Mouse (Mus musculus): Measurements from ENCODE around the gene Ccdc9. TPM values are rescaled to one million over a fixed set of nuclear protein-coding genes. Genes with fewer than 3 reads are reported as not detected.

Gene Ccdc9
- total and polyA plus RNA-seq, 3 experiments: 32.0 to 81.0 (median 47.6) TPM

- Histone ChIP-seq H3K27me3 (replicated peaks) (no peaks in the 10 kb centered on the region), H3K27ac (ENCODE audit: insufficient read depth, low read depth) (no peak overlapping the region), H3K79me2 (replicated peaks; ENCODE audit: control insufficient read depth, extremely low read depth, insufficient read depth, poor library complexity, severe bottlenecking) (peaks cover 10% of the 10 kb centered on the region), H3K4me2 (ENCODE audit: insufficient read depth, low read depth, poor library complexity, severe bottlenecking) (no peak overlapping the region), H3K9me3 (replicated peaks; ENCODE audit: low read length) (no peaks in the 10 kb centered on the region), H3K4me1 (ENCODE audit: control insufficient read depth in 1 of 2, insufficient read depth in 2 of 2) (peaks cover 5 to 15% of the 10 kb centered on the region in 2 experiments), H3K4me3 (replicated peaks in 1 of 3; ENCODE audit: low read depth in 2 of 3, low read length in 2 of 3, poor library complexity in 1 of 3) (no peak overlapping the region), H3K36me3 (replicated peaks in 1 of 2; ENCODE audit: control insufficient read depth in 1 of 2, insufficient read depth in 1 of 2, low read length in 1 of 2) (peaks cover 36 to 61% of the 10 kb centered on the region in 2 experiments), H3K9ac (ENCODE audit: insufficient read depth, low read depth) (no peak overlapping the region)
- dilution Hi-C loops (cut with MboI; ENCODE audit: extremely low pct_ligation_motif_present, extremely low pct_unique_long_range_greater_than_20kb, low sequenced_read_pairs): no loop called here
- TF ChIP-seq RCOR1 (conservative IDR thresholded peaks at IDR 0.05; ENCODE audit: low read depth, low read length) (no peak), NELFE (IDR thresholded peaks at IDR 0.05; ENCODE audit: low read depth, low read length) (no peak), KAT2A (IDR thresholded peaks at IDR 0.05; ENCODE audit: insufficient replicate concordance, low read length) (no peak), USF1 (IDR thresholded peaks at IDR 0.05; ENCODE audit: low read depth, low read length) (no peak), USF2 (conservative IDR thresholded peaks at IDR 0.05; ENCODE audit: low read depth, low read length) (no peak), RAD21 (IDR thresholded peaks at IDR 0.05; ENCODE audit: low read depth, low read length) (no peak), JUND (conservative IDR thresholded peaks at IDR 0.05; ENCODE audit: low read depth, low read length) (no peak), ZMIZ1 (IDR thresholded peaks at IDR 0.05; ENCODE audit: low read depth, low read length) (no peak), EP300 (IDR thresholded peaks at IDR 0.05; ENCODE audit: low read length) (no peak), SIN3A (IDR thresholded peaks at IDR 0.05; ENCODE audit: low read length) (no peak), MAZ (IDR thresholded peaks at IDR 0.05; ENCODE audit: low read depth, low read length) (no peak), SMC3 (IDR thresholded peaks at IDR 0.05; ENCODE audit: low read depth, low read length) (no peak), ELF1 (IDR thresholded peaks at IDR 0.05; ENCODE audit: low read depth, low read length) (no peak), UBTF (IDR thresholded peaks at IDR 0.05; ENCODE audit: low read depth, low read length) (no peak), MYC (IDR thresholded peaks at IDR 0.05; ENCODE audit: low read depth, low read length) (no peak), TCF12 (IDR thresholded peaks at IDR 0.05; ENCODE audit: low read depth, low read length) (no peak), E2F4 (IDR thresholded peaks at IDR 0.05; ENCODE audit: insufficient replicate concordance, low read depth, low read length) (no peak), CTCF (conservative IDR thresholded peaks at IDR 0.05 in 1 of 2, IDR thresholded peaks at IDR 0.05 in 1 of 2; ENCODE audit: low read depth in 2 of 2, low read length in 2 of 2) (no peak), GABPA (IDR thresholded peaks at IDR 0.05; ENCODE audit: insufficient replicate concordance, low read depth, low read length) (no peak)
- no peak for DNase-seq (ENCODE audit: extremely low read depth)
- in situ Hi-C loops (cut with MboI; ENCODE audit: low pct_ligation_motif_present, low pct_unique_long_range_greater_than_20kb, low sequenced_read_pairs): no loop called here
Observed at GRCm38 (mm10) chr7:16319216-16319615, 32.6 kb upstream of the Ccdc9 start.

- no peak overlapping the region for H3K9ac ChIP-seq (ENCODE audit: insufficient read depth, low read depth)
- H3K4me3 ChIP-seq (replicated peaks in 1 of 3; ENCODE audit: low read depth in 2 of 3, low read length in 2 of 3, poor library complexity in 1 of 3): no peak overlapping the region
- in situ Hi-C loops (cut with MboI; ENCODE audit: low pct_ligation_motif_present, low pct_unique_long_range_greater_than_20kb, low sequenced_read_pairs): no loop called here
- H3K9me3 ChIP-seq (replicated peaks; ENCODE audit: low read length): no peaks in the 10 kb centered on the region
- no peak overlapping the region for H3K27ac ChIP-seq (ENCODE audit: insufficient read depth, low read depth)
- DNase-seq (ENCODE audit: extremely low read depth): no peak
- no peaks in the 10 kb centered on the region for H3K27me3 ChIP-seq (replicated peaks)
- peaks cover 5 to 16% of the 10 kb centered on the region in 2 experiments for H3K4me1 ChIP-seq (ENCODE audit: control insufficient read depth in 1 of 2, insufficient read depth in 2 of 2)
- no peak overlapping the region for H3K4me2 ChIP-seq (ENCODE audit: insufficient read depth, low read depth, poor library complexity, severe bottlenecking)
- peaks cover 13% of the 10 kb centered on the region for H3K79me2 ChIP-seq (replicated peaks; ENCODE audit: control insufficient read depth, extremely low read depth, insufficient read depth, poor library complexity, severe bottlenecking)
- dilution Hi-C loops (cut with MboI; ENCODE audit: extremely low pct_ligation_motif_present, extremely low pct_unique_long_range_greater_than_20kb, low sequenced_read_pairs): no loop called here
- peaks cover 37 to 54% of the 10 kb centered on the region in 2 experiments for H3K36me3 ChIP-seq (replicated peaks in 1 of 2; ENCODE audit: control insufficient read depth in 1 of 2, insufficient read depth in 1 of 2, low read length in 1 of 2)
- TF ChIP-seq SMC3 (IDR thresholded peaks at IDR 0.05; ENCODE audit: low read depth, low read length) (no peak), IRF4 (IDR thresholded peaks at IDR 0.05; ENCODE audit: low read depth, low read length) (no peak), JUN (IDR thresholded peaks at IDR 0.05; ENCODE audit: insufficient read depth, low read depth, low read length) (no peak), POLR2AphosphoS2 (IDR thresholded peaks at IDR 0.05; ENCODE audit: low read depth, low read length) (no peak), TBP (conservative IDR thresholded peaks at IDR 0.05; ENCODE audit: low read depth, low read length) (no peak), ZNF384 (IDR thresholded peaks at IDR 0.05; ENCODE audit: low read depth, low read length) (no peak)
Observed at GRCm38 (mm10) chr7:16317094-16317493, 30.5 kb upstream of the Ccdc9 start.
